Mouse (Mus musculus): ENCODE data around the gene Frat1.

GRCm38 (mm10) chr19:41800986-41801741 lies 28.6 kb upstream of the Frat1 start:
- no peak for TF ChIP-seq CTCF (conservative IDR thresholded peaks at IDR 0.05; ENCODE audit: insufficient read depth, insufficient read length, low read depth, low read length)
- no peak for TF ChIP-seq POLR2A (IDR thresholded peaks at IDR 0.05; ENCODE audit: low read depth, low read length)

Measured in kidney, adult 2 months (tissue).